Mouse (Mus musculus) neural tube, embryonic 12.5 days (tissue): ENCODE measurements around the gene Vstm4. TPM values are rescaled to one million over a fixed set of nuclear protein-coding genes. Genes with fewer than 3 reads are reported as not detected.

Experiments used
- ATAC-seq: fragments of 200-750 bp; cut with Nextera tagmentation; 2 replicates; pipeline ENCODE4 v1.8.0; 2017; ENCODE audit warnings: low read depth, mild to moderate bottlenecking, moderate TSS enrichment, moderate library complexity; ENCODE audit not compliant: low FRiP score
- H3K27ac ChIP-seq: fragments of 300-500 bp; sonication (generic); 2 replicates; pipeline ENCODE4 v1.5.1; 2016
- H3K27me3 ChIP-seq: fragments of 300-500 bp; sonication (generic); replicated peaks from 2 replicates; pipeline ENCODE4 v1.6.1; 2016; ENCODE audit warnings: mild to moderate bottlenecking
- H3K36me3 ChIP-seq: fragments of 300-500 bp; sonication (generic); 2 replicates; pipeline ENCODE4 v1.6.1; 2016; ENCODE audit warnings: mild to moderate bottlenecking
- H3K4me1 ChIP-seq: fragments of 300-500 bp; sonication (generic); 2 replicates; pipeline ENCODE4 v1.6.1; 2016
- H3K4me2 ChIP-seq: fragments of 300-500 bp; sonication (generic); replicated peaks from 2 replicates; pipeline ENCODE4 v1.6.1; 2016; ENCODE audit warnings: mild to moderate bottlenecking
- H3K4me3 ChIP-seq: fragments of 300-500 bp; sonication (generic); 2 replicates; pipeline ENCODE4 v1.5.1; 2016
- H3K9ac ChIP-seq: fragments of 300-500 bp; sonication (generic); 2 replicates; pipeline ENCODE4 v1.6.1; 2016; ENCODE audit warnings: mild to moderate bottlenecking
- H3K9me3 ChIP-seq: fragments of 300-500 bp; sonication (generic); 2 replicates; pipeline ENCODE4 v1.6.1; 2016; ENCODE audit warnings: mild to moderate bottlenecking
- WGBS: fragments of 180-500 bp; shearing (Covaris S2); methylation state at CpG from one replicate; pipeline ENCODE4 v1.1.7; 2016; 5-methylcytosine and 5-hydroxymethylcytosine counted together
- polyA plus RNA-seq: library from polyadenylated mRNA; unstranded; fragments of >200 nt; fragmentation: Nextera tagmentation; extraction: Ambion mirVana; gene quantifications from 2 replicates; pipeline ENCODE4 v1.2.1, GENCODE M21; 2016

The Vstm4 gene
- 8.6 and 9.5 TPM in 2 replicates for polyA plus RNA-seq

- WGBS, result 1% methylated on average over 68 of the region's 68 CpGs
- Histone ChIP-seq H3K4me3 (peak within 1 kb of the TSS; percentile 50), H3K36me3 (no peaks in the 10 kb centered on the region), H3K4me1 (peaks cover 18% of the 10 kb centered on the region; the same call in 1 of the 2 replicates), H3K27me3 (peaks cover 4% of the 10 kb centered on the region; the same call in 1 of the 2 replicates), H3K27ac (no peak within 1 kb of the TSS), H3K4me2 (peak within 1 kb of the TSS; percentile 83), H3K9me3 (no peaks in the 10 kb centered on the region), H3K9ac (peak within 1 kb of the TSS; percentile 67)
- ATAC-seq, result peak; percentile 70
Observed at GRCm38 (mm10) chr14:32856681-32857328, at the start of gene Vstm4. Gene Vstm4 (plus strand): TSS chr14:32856756.

GRCm38 (mm10) chr14:32810111-32810510 is 46.4 kb upstream of the Vstm4 start:
- no peak overlapping the region for H3K27ac ChIP-seq
- no peak overlapping the region for H3K4me2 ChIP-seq
- H3K4me1 ChIP-seq, result no peaks in the 10 kb centered on the region
- no peaks in the 10 kb centered on the region for H3K27me3 ChIP-seq
- H3K9ac ChIP-seq, result no peak overlapping the region
- no peak overlapping the region for H3K4me3 ChIP-seq
- H3K9me3 ChIP-seq, result no peaks in the 10 kb centered on the region
- no peaks in the 10 kb centered on the region for H3K36me3 ChIP-seq
- no peak for ATAC-seq

- no peak overlapping the region for H3K27ac ChIP-seq
- no peak for ATAC-seq
- no peaks in the 10 kb centered on the region for H3K27me3 ChIP-seq
- H3K36me3 ChIP-seq, result no peaks in the 10 kb centered on the region
- WGBS, result 71% methylated on average over 6 of the region's 6 CpGs
- no peak overlapping the region for H3K4me3 ChIP-seq
- H3K9me3 ChIP-seq, result no peaks in the 10 kb centered on the region
- no peaks in the 10 kb centered on the region for H3K4me1 ChIP-seq
- H3K9ac ChIP-seq, result no peak overlapping the region
- H3K4me2 ChIP-seq, result no peak overlapping the region
Observed at GRCm38 (mm10) chr14:32812429-32812828, 44.1 kb upstream of the Vstm4 start.

- no peak for ATAC-seq
- Histone ChIP-seq H3K9ac (no peak overlapping the region), H3K27me3 (no peaks in the 10 kb centered on the region), H3K36me3 (no peaks in the 10 kb centered on the region), H3K4me2 (no peak overlapping the region), H3K4me3 (no peak overlapping the region), H3K27ac (no peak overlapping the region), H3K9me3 (no peaks in the 10 kb centered on the region), H3K4me1 (no peaks in the 10 kb centered on the region)
- WGBS, result 65% methylated on average over 4 of the region's 4 CpGs
Observed at GRCm38 (mm10) chr14:32814961-32815360, 41.6 kb upstream of the Vstm4 start.

GRCm38 (mm10) chr14:32816533-32816932 is 40.0 kb upstream of the Vstm4 start:
- Histone ChIP-seq H3K4me1 (no peaks in the 10 kb centered on the region), H3K36me3 (no peaks in the 10 kb centered on the region), H3K9me3 (no peaks in the 10 kb centered on the region), H3K9ac (no peak overlapping the region), H3K4me3 (no peak overlapping the region), H3K4me2 (no peak overlapping the region), H3K27ac (no peak overlapping the region), H3K27me3 (no peaks in the 10 kb centered on the region)
- no peak for ATAC-seq
- WGBS, result 77% methylated on average over 4 of the region's 4 CpGs

- Histone ChIP-seq H3K9ac (no peak overlapping the region), H3K4me2 (no peak overlapping the region), H3K36me3 (no peaks in the 10 kb centered on the region), H3K9me3 (no peaks in the 10 kb centered on the region), H3K4me1 (no peaks in the 10 kb centered on the region), H3K27ac (no peak overlapping the region), H3K27me3 (no peaks in the 10 kb centered on the region), H3K4me3 (no peak overlapping the region)
- no peak for ATAC-seq
- 80% methylated on average over 7 of the region's 7 CpGs for WGBS
Observed at GRCm38 (mm10) chr14:32817258-32817657, 39.3 kb upstream of the Vstm4 start.

- Histone ChIP-seq H3K36me3 (no peaks in the 10 kb centered on the region), H3K4me2 (no peak overlapping the region), H3K27me3 (no peaks in the 10 kb centered on the region), H3K4me1 (0 out of 2 replicates have a peak, but pooled peaks cover 2% of the 10 kb centered on the region), H3K4me3 (no peak overlapping the region), H3K9me3 (no peaks in the 10 kb centered on the region), H3K9ac (no peak overlapping the region), H3K27ac (no peak overlapping the region)
- ATAC-seq, result no peak
- WGBS, result 76% methylated on average over 1 of the region's 1 CpGs
Observed at GRCm38 (mm10) chr14:32819297-32819696, 37.3 kb upstream of the Vstm4 start.

- H3K9ac ChIP-seq, result no peak overlapping the region
- H3K4me1 ChIP-seq, result peaks cover 13% of the 10 kb centered on the region
- no peak overlapping the region for H3K4me3 ChIP-seq
- no peak for ATAC-seq
- H3K9me3 ChIP-seq, result no peaks in the 10 kb centered on the region
- no peak overlapping the region for H3K4me2 ChIP-seq
- no peak overlapping the region for H3K27ac ChIP-seq
- WGBS, result 86% methylated on average over 4 of the region's 4 CpGs
- H3K27me3 ChIP-seq, result no peaks in the 10 kb centered on the region
- H3K36me3 ChIP-seq, result no peaks in the 10 kb centered on the region
Observed at GRCm38 (mm10) chr14:32822812-32823211, 33.7 kb upstream of the Vstm4 start.

- ATAC-seq, result no peak
- no peak overlapping the region for H3K27ac ChIP-seq
- 87% methylated on average over 3 of the region's 3 CpGs for WGBS
- no peaks in the 10 kb centered on the region for H3K27me3 ChIP-seq
- H3K4me2 ChIP-seq, result no peak overlapping the region
- H3K4me1 ChIP-seq, result peaks cover 13% of the 10 kb centered on the region
- no peak overlapping the region for H3K9ac ChIP-seq
- no peaks in the 10 kb centered on the region for H3K36me3 ChIP-seq
- H3K9me3 ChIP-seq, result no peaks in the 10 kb centered on the region
- H3K4me3 ChIP-seq, result no peak overlapping the region
Observed at GRCm38 (mm10) chr14:32823861-32824260, 32.7 kb upstream of the Vstm4 start.

GRCm38 (mm10) chr14:32824267-32825150 is 32.0 kb upstream of the Vstm4 start:
- Histone ChIP-seq H3K9me3 (no peaks in the 10 kb centered on the region), H3K4me1 (peaks cover 13% of the 10 kb centered on the region), H3K4me3 (no peak overlapping the region), H3K27me3 (no peaks in the 10 kb centered on the region), H3K9ac (no peak overlapping the region), H3K4me2 (no peak overlapping the region), H3K36me3 (no peaks in the 10 kb centered on the region), H3K27ac (no peak overlapping the region)
- ATAC-seq, result no peak
- WGBS, result 50% methylated on average over 14 of the region's 14 CpGs

- Histone ChIP-seq H3K9me3 (no peaks in the 10 kb centered on the region), H3K27me3 (no peaks in the 10 kb centered on the region), H3K4me1 (peaks cover 13% of the 10 kb centered on the region), H3K9ac (no peak overlapping the region), H3K36me3 (no peaks in the 10 kb centered on the region), H3K4me2 (peak overlapping the region; percentile 42), H3K4me3 (no peak overlapping the region), H3K27ac (no peak overlapping the region)
- ATAC-seq, result peak; percentile 85
- 6% methylated on average over 11 of the region's 11 CpGs for WGBS
Observed at GRCm38 (mm10) chr14:32825426-32826032, 31.0 kb upstream of the Vstm4 start.

- Histone ChIP-seq H3K9me3 (no peaks in the 10 kb centered on the region), H3K27me3 (no peaks in the 10 kb centered on the region), H3K4me3 (no peak overlapping the region)
Observed at GRCm38 (mm10) chr14:32827165-32827564, 29.4 kb upstream of the Vstm4 start.

More at GRCm38 (mm10) chr14:32827165-32827564, 29.4 kb upstream of the Vstm4 start:
- no peak overlapping the region for H3K27ac ChIP-seq
- H3K4me1 ChIP-seq, result peaks cover 13% of the 10 kb centered on the region
- no peak overlapping the region for H3K9ac ChIP-seq
- WGBS, result 73% methylated on average over 4 of the region's 4 CpGs
- H3K36me3 ChIP-seq, result no peaks in the 10 kb centered on the region
- ATAC-seq, result no peak
- no peak overlapping the region for H3K4me2 ChIP-seq
